Mouse (Mus musculus) olfactory bulb, adult 2 months (tissue): Measurements from ENCODE around the gene Ccdc8. TPM values are rescaled to one million over a fixed set of nuclear protein-coding genes. Genes with fewer than 3 reads are reported as not detected.
A peak's percentile ranks its signal among the peaks of the same experiment; 100 is the strongest.

Experiments used
- H3K27ac ChIP-seq: fragments of 200-500 bp; 2 replicates; pipeline ENCODE4 v1.5.1; 2012; ENCODE audit warnings: low read depth, low read length; ENCODE audit not compliant: insufficient read depth
- H3K4me1 ChIP-seq: fragments of 200-500 bp; 2 replicates; pipeline ENCODE4 v1.6.1; 2012; ENCODE audit warnings: low read length; ENCODE audit not compliant: control insufficient read depth, insufficient read depth
- H3K4me3 ChIP-seq: fragments of 200-500 bp; 2 replicates; pipeline ENCODE4 v1.5.1; 2012; ENCODE audit warnings: mild to moderate bottlenecking, low read depth, low read length, moderate library complexity; ENCODE audit not compliant: insufficient read depth
- CTCF ChIP-seq: fragments of 200-500 bp; IDR thresholded peaks from 2 replicates; pipeline ENCODE4 v1.5.1; 2012; ENCODE audit warnings: low read depth, mild to moderate bottlenecking, low read length, moderate library complexity; ENCODE audit not compliant: insufficient read depth
- POLR2A ChIP-seq: fragments of 200-500 bp; IDR thresholded peaks from 2 replicates; pipeline ENCODE4 v1.6.1; 2012; ENCODE audit warnings: mild to moderate bottlenecking, low read depth, low read length, moderate library complexity; ENCODE audit not compliant: insufficient read depth
- WGBS: fragments of 180-500 bp; shearing (Covaris S2); methylation state at CpG from one replicate; pipeline ENCODE4 v1.1.7; 2018; 5-methylcytosine and 5-hydroxymethylcytosine counted together
- polyA plus RNA-seq: library from polyadenylated mRNA; stranded (reverse); fragments of >200 nt; gene quantifications from 2 replicates; pipeline ENCODE4 v1.2.4, GENCODE M21; 2012; ENCODE audit warnings: low replicate concordance; ENCODE audit not compliant: missing spikeins, insufficient read depth, insufficient read length

The Ccdc8 gene
- polyA plus RNA-seq, 1 experiment = not detected

DNA sequence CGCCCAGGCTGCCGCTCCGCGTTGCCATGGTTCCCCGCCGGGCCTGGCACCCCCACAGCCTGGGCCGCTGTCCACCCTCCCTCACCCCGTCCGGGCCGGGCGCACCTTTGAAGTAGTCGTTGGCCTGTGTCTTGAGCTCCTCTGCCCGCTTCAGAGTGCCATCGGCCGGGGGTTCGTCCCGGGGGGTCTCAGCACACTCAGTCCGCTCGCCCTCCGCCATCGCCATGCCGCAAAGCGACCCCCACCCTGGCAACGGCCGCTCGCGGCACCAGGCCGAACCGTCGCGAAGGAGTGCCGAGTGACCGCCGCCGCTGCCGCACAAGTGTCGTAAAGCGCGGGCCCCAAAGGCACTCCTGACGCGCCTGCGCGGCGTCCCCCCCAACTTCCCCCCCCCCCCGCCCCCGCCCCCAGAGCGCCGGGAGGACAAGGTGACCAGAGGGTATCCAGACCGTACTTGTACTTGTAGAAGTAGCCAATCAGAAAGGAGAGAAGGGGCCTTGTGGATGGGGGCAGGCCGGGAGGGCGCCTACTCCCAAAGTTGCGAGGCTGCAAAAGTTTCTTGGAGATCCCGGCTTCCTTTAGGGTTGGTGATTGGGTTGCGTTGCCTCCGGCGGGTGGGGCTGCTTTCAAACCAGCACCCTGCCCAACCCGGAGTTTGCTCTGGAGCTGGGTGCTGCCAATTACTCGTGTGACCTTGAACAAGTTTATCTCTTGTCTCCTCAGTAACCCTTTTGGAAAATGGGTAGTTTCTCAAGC is 35.3 kb downstream of the Ccdc8 start, which contains the start of gene Ppp5c:
Gene Ppp5c (minus strand): TSS at position 337 of the 756 bp plus-strand sequence.
- under 1% methylated on average over 58 of the region's 58 CpGs for WGBS
- TF ChIP-seq CTCF (no peak), POLR2A (peak; percentile 14; the same call in 1 of the 2 replicates)
- H3K4me3 ChIP-seq = peak within 1 kb of the TSS; percentile 89
- peak within 1 kb of the TSS; percentile 81 for H3K27ac ChIP-seq
- peaks cover 38% of the 10 kb centered on the region for H3K4me1 ChIP-seq

GRCm38 (mm10) chr7:17028923-17029322 is 36.4 kb downstream of the Ccdc8 start:
- Histone ChIP-seq H3K4me3 (no peak overlapping the region), H3K27ac (no peak overlapping the region), H3K4me1 (peaks cover 30% of the 10 kb centered on the region)
- no peak for TF ChIP-seq CTCF
- no peak for TF ChIP-seq POLR2A
- WGBS = 77% methylated on average over 7 of the region's 7 CpGs

DNA sequence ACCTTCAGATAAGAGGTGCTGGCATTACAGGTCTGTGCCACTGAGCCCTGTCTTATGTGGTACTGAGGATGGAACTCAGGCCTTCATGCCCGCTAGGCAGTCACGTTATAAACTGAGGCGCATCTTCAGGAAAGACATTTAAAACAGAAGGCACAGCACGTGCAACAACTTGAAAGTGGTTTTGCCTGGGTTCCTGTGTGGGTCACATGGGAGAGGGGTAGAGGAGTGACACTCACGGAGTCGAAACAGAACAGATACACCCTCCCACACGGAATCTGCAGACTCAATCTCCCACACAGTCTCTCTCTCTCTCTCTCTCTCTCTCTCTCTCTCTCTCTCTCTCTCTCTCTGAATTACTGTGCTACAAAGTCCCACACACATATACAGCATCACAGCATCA is 37.7 kb downstream of the Ccdc8 start:
- WGBS = 56% methylated on average over 7 of the region's 7 CpGs
- Histone ChIP-seq H3K4me3 (no peak overlapping the region), H3K4me1 (peaks cover 17% of the 10 kb centered on the region), H3K27ac (no peak overlapping the region)
- TF ChIP-seq POLR2A (no peak), CTCF (no peak)

DNA sequence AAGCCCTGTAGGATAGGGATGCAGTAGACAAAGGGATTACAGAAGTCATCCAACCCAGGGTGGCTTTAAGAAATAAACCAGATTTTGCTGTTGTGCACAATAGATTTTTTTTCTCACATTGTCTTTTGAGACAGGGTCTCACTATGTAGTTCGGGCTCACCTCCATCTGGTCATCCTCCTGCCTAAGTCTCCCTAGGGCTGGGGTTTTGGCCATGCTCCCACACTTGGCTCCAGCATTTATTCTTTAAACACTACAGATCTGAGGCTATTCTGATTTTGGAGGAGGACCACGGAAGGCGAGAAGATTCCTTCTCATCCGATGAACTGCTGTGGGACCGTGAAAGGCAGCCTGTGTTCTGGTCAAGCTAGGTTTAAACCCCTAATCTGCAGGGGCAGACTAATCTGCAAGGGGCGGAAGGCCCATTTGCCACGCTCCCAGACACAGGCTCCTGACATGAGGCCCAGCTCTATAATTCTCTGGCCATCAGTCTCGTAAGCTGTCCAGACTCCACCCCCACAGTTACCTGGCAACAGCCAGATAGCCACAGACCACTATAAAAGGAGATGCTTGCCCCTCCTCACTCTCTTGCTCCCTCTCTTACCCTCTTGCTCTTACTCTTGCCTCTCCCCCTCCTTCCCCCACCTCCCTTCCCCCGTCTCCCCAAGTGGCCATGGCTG is 45.6 kb downstream of the Ccdc8 start:
- Histone ChIP-seq H3K27ac (no peak overlapping the region), H3K4me3 (no peak overlapping the region), H3K4me1 (peaks cover 4% of the 10 kb centered on the region)
- TF ChIP-seq CTCF (no peak), POLR2A (no peak)
- 64% methylated on average over 9 of the region's 9 CpGs for WGBS

GRCm38 (mm10) chr7:17039373-17039772 is 46.9 kb downstream of the Ccdc8 start:
- 68% methylated on average over 7 of the region's 7 CpGs for WGBS
- H3K27ac ChIP-seq = no peak overlapping the region
- peaks cover 4% of the 10 kb centered on the region for H3K4me1 ChIP-seq
- TF ChIP-seq CTCF (no peak), POLR2A (no peak)
- no peak overlapping the region for H3K4me3 ChIP-seq

GRCm38 (mm10) chr7:17045743-17046142 is 53.2 kb downstream of the Ccdc8 start:
- 43% methylated on average over 1 of the region's 1 CpGs for WGBS
- Histone ChIP-seq H3K4me1 (peaks cover 4% of the 10 kb centered on the region; the same call in 1 of the 2 replicates), H3K4me3 (no peak overlapping the region), H3K27ac (no peak overlapping the region)
- TF ChIP-seq POLR2A = no peak
- TF ChIP-seq CTCF = no peak

Other genes with a start within 250 kb of the Ccdc8 start
- gene Slc1a5, start 211.4 kb upstream of the Ccdc8 start, polyA plus RNA-seq = not detected in 2 replicates
- not detected in 2 replicates for gene Strn4, start 176.8 kb upstream of the Ccdc8 start, polyA plus RNA-seq
- gene Fkrp, start 176.0 kb upstream of the Ccdc8 start, polyA plus RNA-seq = not detected in 2 replicates
- gene Prkd2, start 149.8 kb upstream of the Ccdc8 start, polyA plus RNA-seq = not detected in 2 replicates
- gene Dact3, start 117.4 kb upstream of the Ccdc8 start, polyA plus RNA-seq = not detected in 2 replicates
- gene Gng8, start 100.9 kb upstream of the Ccdc8 start, polyA plus RNA-seq = not detected in 2 replicates
- not detected in 2 replicates for gene Ptgir, start 86.2 kb upstream of the Ccdc8 start, polyA plus RNA-seq
- 1,020 and 1,388 TPM in 2 replicates for gene Calm3, start 68.6 kb upstream of the Ccdc8 start, polyA plus RNA-seq
- gene Pnmal2, start 48.0 kb upstream of the Ccdc8 start, polyA plus RNA-seq = not detected in 2 replicates
- not detected in 2 replicates for gene Pnmal1, start 33.0 kb upstream of the Ccdc8 start, polyA plus RNA-seq
- not detected in 2 replicates for gene Gm42372, start 9.6 kb upstream of the Ccdc8 start, polyA plus RNA-seq
- gene Ppp5c, start 35.2 kb downstream of the Ccdc8 start, polyA plus RNA-seq = not detected in 2 replicates
- gene Hif3a, start 69.7 kb downstream of the Ccdc8 start, polyA plus RNA-seq = not detected in 2 replicates
- gene Psg16, start 81.3 kb downstream of the Ccdc8 start, polyA plus RNA-seq = not detected in 2 replicates
- not detected in 2 replicates for gene Ceacam3, start 157.6 kb downstream of the Ccdc8 start, polyA plus RNA-seq
- gene Psg29, start 210.8 kb downstream of the Ccdc8 start, polyA plus RNA-seq = not detected in 2 replicates